Mouse (Mus musculus): ENCODE measurements around the gene Atp6v1b1.

GRCm38 (mm10) chr6:83714221-83715123, 28.3 kb upstream of the Atp6v1b1 start:
- TF ChIP-seq POLR2A (IDR thresholded peaks at IDR 0.05; ENCODE audit: borderline replicate concordance, low read depth, low read length) (no peak), CTCF (IDR thresholded peaks at IDR 0.05; ENCODE audit: low read depth, low read length) (no peak)

Measured in bone marrow macrophage, adult 2 months (primary cell).